Mouse (Mus musculus) cerebellum, adult 8-10 months (tissue): Measurements from ENCODE around the gene Smndc1.

Experiments used
- DNase-seq: peaks from one replicate; pipeline ENCODE4 v3.0.0; 2022

Gene Smndc1

GRCm38 (mm10) chr19:53390495-53391007, at the start of gene Smndc1:
Smndc1 (minus strand) TSS chr19:53390578.
- DNase-seq, result peak; percentile 98

GRCm38 (mm10) chr19:53439340-53439739, 49.0 kb upstream of the Smndc1 start:
- DNase-seq, result no peak

GRCm38 (mm10) chr19:53437991-53438390, 47.6 kb upstream of the Smndc1 start:
- no peak for DNase-seq

GRCm38 (mm10) chr19:53437311-53437958, 47.1 kb upstream of the Smndc1 start:
- no peak for DNase-seq

- no peak for DNase-seq
Observed at GRCm38 (mm10) chr19:53433949-53434689, 43.7 kb upstream of the Smndc1 start.

- DNase-seq, result no peak
Observed at GRCm38 (mm10) chr19:53431003-53431402, 40.6 kb upstream of the Smndc1 start.

- DNase-seq, result peak; percentile 88
Observed at GRCm38 (mm10) chr19:53430356-53430755, 40.0 kb upstream of the Smndc1 start.

- no peak for DNase-seq
Observed at GRCm38 (mm10) chr19:53427817-53428216, 37.4 kb upstream of the Smndc1 start.

- DNase-seq, result no peak
Observed at GRCm38 (mm10) chr19:53427346-53427745, 37.0 kb upstream of the Smndc1 start.

- no peak for DNase-seq
Observed at GRCm38 (mm10) chr19:53425824-53426223, 35.4 kb upstream of the Smndc1 start.

- DNase-seq, result no peak
Observed at GRCm38 (mm10) chr19:53424629-53425028, 34.3 kb upstream of the Smndc1 start.

- DNase-seq, result no peak
Observed at GRCm38 (mm10) chr19:53423816-53424465, 33.6 kb upstream of the Smndc1 start.

- DNase-seq, result no peak
Observed at GRCm38 (mm10) chr19:53423341-53423753, 33.0 kb upstream of the Smndc1 start.

- no peak for DNase-seq
Observed at GRCm38 (mm10) chr19:53422358-53423308, 32.3 kb upstream of the Smndc1 start.

GRCm38 (mm10) chr19:53421583-53422188, 31.3 kb upstream of the Smndc1 start:
- no peak for DNase-seq

GRCm38 (mm10) chr19:53420924-53421582, 30.7 kb upstream of the Smndc1 start:
- peak; percentile 68 for DNase-seq

- no peak for DNase-seq
Observed at GRCm38 (mm10) chr19:53419834-53420233, 29.5 kb upstream of the Smndc1 start.

- DNase-seq, result no peak
Observed at GRCm38 (mm10) chr19:53415198-53415597, 24.8 kb upstream of the Smndc1 start.

GRCm38 (mm10) chr19:53414650-53415049, 24.3 kb upstream of the Smndc1 start:
- no peak for DNase-seq

GRCm38 (mm10) chr19:53413617-53414380, 23.4 kb upstream of the Smndc1 start:
- DNase-seq, result no peak
